Mouse (Mus musculus) heart, adult 9 months (tissue): Measurements from ENCODE around the gene Ltbp1.

Source experiments
- DNase-seq, 2 experiments: peaks; one replicate each; pipeline ENCODE4 v3.0.0; 2022; ENCODE audit warnings: low spot score in 2 of 2

The Ltbp1 gene

GRCm38 (mm10) chr17:75004820-75005219 is 548 bp upstream of the Ltbp1 start:
- peak; percentile 55 to 73 for DNase-seq

DNA sequence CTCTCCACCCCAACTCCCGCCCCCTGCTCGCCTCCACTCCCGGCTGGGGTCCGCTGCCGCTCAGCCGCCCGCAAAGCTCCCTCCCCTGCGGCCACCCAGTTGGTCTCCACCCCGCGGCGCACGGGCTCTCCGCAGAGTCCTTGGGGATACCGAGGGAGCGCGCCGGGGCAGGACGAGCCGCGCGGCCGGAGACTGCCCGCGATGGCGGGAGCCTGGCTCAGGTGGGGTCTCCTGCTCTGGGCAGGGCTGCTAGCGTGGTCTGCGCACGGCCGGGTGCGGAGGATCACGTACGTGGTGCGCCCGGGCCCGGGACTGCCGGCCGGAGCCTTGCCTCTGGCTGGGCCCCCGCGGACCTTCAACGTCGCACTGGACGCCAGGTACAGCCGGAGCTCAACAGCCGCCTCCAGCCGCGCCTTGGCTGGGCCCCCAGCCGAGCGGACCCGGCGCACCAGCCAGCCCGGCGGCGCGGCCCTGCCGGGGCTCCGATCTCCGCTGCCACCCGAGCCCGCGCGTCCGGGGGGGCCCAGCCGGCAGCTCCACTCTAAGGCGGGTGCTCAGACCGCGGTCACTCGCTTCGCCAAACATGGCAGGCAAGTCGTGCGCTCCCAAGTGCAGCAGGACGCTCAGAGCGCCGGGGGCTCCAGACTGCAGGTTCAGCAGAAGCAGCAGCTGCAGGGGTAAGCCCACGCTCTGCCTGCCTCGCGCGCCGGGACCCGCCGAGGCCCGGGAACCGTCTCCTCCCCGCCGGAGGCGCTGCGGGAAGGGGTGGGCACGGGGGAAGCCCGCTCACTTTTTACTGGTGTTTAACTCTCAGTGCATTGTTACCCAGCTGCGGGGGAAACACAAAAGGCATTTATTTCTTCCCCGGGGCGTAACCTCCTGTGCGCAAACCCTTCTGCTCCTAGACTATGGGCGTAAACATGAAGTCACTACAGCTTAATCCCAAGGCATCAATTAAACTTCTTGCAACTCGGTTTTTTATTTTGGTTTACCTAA is 615 bp downstream of the Ltbp1 start:
- peak; percentile 50 to 51 for DNase-seq

DNA sequence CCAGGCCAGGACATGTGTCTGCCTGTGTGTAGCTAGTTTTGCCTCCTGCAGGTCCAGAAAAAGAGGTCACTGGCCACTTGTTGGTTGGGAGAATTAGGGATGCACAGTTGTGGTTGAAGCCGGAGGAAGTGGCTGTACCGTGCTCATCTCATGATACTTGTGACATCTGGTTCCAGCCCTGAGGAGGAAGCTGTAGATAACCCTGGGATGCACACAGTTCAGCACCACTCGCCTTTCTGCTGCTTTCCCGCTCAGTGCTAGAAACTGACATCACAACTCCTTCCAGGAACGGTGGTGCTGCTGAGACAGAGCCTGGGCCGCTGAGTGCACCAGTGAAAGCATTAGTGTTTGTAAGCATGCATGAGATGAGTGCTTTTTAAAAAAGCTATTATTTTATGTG is 5.6 kb downstream of the Ltbp1 start:
- DNase-seq: no peak

DNA sequence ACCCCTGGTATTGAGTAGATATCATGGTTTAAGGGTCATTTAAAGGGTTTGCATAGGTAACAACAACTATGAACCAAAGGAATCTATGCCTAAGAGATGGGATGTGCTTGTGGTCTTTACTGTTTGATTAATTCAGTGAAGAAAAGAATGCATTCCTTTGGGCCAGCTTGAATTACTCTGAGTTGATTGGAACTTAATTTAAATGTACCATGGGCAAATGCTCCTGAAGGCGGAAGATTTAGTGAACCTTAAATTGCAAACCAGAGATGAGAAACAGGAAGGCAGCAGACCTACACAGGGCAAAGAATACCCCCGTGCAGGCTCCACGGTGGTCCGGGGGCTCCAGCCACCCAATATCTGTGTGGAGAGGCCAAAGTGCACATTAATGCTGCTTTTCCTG is 7.8 kb downstream of the Ltbp1 start:
- no peak for DNase-seq

- DNase-seq: peak in 1 of 2 experiments; percentile 51
Observed at GRCm38 (mm10) chr17:75013868-75014267, 8.5 kb downstream of the Ltbp1 start.

- no peak for DNase-seq
Observed at GRCm38 (mm10) chr17:75014601-75015356, 9.4 kb downstream of the Ltbp1 start.

GRCm38 (mm10) chr17:75015546-75015945 is 10.2 kb downstream of the Ltbp1 start:
- DNase-seq: no peak

DNA sequence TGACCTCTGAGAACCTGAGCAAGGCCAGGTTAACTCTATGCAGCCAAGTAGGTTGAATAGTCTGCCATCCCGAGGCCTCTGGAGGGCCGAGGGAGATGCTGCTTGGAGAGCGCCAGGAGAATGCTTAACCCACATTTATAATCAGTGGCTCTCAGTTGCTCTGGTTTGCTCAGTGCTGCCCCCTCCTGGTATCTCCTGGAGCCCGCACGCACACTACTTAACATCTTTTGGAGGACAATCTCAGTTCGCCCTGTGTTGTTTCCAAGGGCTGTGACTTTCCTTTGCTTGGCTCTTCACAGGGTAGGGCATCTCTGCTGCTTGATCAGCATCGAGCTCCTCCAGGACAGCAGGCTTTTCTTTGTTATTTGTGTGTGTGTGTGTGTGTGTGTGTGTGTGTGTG is 12.1 kb downstream of the Ltbp1 start:
- no peak for DNase-seq

DNA sequence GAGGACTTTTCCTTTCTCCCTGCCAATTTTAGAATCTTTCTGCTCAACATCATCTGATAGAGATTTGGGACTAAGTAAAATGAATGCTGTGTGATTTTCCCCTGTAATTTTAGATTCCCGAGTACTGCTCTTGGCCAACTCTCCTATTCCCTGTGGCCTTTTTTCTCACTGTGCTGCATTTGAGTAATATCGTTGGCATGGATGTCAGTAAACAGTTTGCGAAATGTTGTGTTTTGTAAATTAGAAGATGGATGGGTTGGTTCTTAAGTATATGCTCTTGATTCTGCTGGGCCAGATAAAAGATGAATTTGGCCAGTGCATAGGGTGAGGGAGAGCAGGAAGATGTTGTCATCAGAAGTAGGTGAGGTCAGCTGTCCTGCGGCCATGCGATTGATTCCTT is 12.8 kb downstream of the Ltbp1 start:
- no peak for DNase-seq

DNA sequence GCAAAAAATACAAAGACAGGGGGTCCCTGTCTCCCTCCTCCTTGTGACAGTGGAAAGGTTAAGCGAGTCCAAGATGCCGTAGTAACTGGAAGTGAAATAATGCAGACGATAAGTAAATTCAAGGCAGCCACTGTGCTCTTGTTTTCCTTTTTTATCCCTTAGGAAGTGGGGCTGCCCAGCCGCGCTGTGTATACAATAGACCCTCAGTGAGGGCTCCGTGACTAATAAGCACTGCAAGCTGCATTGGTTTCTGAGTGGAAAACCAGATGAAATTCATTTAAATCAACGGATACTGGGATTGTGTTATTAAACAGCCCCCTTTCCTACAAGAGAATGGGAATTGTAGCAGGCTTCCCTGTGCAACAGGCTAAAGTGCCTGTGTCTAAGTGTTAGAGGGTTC is 14.7 kb downstream of the Ltbp1 start:
- DNase-seq: no peak

- no peak for DNase-seq
Observed at GRCm38 (mm10) chr17:75020619-75021018, 15.3 kb downstream of the Ltbp1 start.

- DNase-seq: peak; percentile 82 to 89
Observed at GRCm38 (mm10) chr17:75027358-75028131, 22.2 kb downstream of the Ltbp1 start.

- no peak for DNase-seq
Observed at GRCm38 (mm10) chr17:75033356-75033755, 28.0 kb downstream of the Ltbp1 start.

- no peak for DNase-seq
Observed at GRCm38 (mm10) chr17:75033872-75034615, 28.7 kb downstream of the Ltbp1 start.

GRCm38 (mm10) chr17:75036881-75037280 is 31.5 kb downstream of the Ltbp1 start:
- no peak for DNase-seq

DNA sequence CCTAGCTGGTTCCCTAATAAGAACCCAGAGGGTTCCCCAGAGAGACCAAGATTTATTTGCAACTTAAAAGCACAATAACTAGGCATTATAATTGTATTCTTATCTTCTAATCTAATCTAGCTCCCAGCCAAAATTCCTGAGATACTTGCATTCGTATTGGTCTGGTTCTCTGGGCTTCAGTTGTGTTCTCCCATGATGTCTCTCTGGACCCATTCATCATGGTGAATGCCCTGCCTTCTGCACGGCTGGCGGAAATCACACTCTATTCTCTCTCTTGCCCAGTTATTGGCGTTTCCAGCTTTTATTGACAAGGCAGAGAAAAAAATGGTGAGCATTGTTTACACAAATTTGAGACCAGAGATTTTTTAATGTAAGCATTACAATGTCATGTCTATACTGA is 33.6 kb downstream of the Ltbp1 start:
- DNase-seq: peak in 1 of 2 experiments; percentile 61

DNA sequence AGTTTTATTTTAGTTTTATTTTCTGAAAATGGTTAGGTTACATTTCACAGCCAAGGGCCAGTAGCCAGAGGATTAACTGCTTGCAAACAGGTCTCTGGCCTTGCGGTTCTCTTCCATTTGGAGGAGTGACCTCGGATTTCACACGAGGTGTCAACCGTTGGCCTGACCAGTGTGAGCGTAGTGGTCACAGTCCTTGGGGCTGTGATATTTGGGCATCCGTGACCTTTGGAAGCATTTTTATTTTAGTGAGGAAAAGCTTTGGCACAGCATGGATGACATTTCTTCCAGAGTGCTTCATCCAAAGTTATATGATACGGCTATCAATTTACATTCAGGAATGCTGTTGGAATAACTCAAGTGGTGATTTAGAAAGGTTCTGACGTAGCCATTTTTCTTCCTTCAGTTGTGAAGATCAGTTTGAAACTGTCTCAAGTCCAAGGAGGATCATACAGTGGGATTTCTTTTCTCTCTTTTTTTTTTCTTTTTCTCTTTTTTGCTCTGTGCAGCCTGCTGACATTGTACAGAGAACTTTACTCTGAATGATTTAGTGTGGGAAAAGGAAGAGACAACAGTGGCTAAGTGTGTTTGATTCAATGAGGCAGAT is 44.1 kb downstream of the Ltbp1 start:
- DNase-seq: no peak

GRCm38 (mm10) chr17:75051440-75051925 is 46.1 kb downstream of the Ltbp1 start:
- no peak for DNase-seq

- DNase-seq: no peak
Observed at GRCm38 (mm10) chr17:75055235-75055634, 49.9 kb downstream of the Ltbp1 start.

GRCm38 (mm10) chr17:75055961-75056360 is 50.6 kb downstream of the Ltbp1 start:
- no peak for DNase-seq

DNA sequence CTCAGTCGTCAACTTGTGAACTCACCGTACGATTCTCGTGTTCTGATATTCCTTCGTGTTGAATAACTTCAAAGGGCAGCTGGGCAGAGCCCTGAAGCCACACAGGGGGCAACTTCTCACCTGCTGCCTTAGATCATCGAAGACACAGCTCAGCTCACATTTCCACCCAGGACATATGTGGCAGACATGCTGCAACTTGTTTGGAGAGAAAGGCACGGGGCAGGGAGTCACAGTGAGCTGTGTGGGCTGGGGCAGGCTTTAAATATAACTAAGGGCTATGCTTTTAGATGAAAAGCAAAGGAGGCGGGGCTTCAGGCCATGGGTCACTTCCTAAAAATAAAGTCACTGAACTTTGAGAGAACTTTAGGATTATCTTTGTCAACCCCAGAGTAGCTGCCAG is 51.3 kb downstream of the Ltbp1 start:
- no peak for DNase-seq
